Mouse (Mus musculus) stomach, postnatal 0 days (tissue): ENCODE measurements around the gene Socs5.

Source experiments
- CTCF ChIP-seq: IDR thresholded peaks from 2 replicates; pipeline ENCODE4 v1.5.1; 2016; ENCODE audit warnings: antibody characterized with exemption, low read depth, mild to moderate bottlenecking, moderate library complexity
- EP300 ChIP-seq: optimal IDR thresholded peaks from 2 replicates; pipeline ENCODE3; 2016; ENCODE audit warnings: antibody characterized with exemption

DNA sequence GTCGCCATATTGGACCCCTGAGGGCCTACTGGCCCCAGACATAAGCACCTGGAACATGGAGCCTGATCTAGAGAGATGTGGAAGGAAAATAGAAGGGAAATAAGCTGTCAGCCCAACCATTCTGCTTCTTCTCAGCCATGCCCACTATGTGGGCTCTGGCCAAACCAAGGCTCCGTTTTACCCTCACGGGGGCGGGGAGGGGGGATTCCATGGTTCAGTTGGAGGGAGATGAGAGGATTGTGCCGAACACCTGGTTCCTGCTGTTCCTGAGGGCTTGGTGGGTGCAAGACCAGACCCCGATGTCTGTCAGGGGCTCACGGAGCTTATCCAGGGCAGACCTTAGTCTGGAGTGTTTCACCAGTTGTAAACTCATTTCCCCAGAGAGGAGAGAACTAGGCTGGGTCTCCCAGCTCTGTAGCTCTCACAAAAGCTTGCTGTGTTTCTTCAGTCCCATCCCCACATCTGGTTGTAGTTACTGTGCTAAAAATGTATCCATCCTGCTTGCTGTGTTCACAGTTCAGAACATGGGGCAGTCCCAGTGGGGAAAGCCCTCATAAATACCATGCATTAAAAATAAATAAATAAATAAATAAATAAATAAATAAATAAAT, 56.9 kb downstream of the Socs5 start:
- TF ChIP-seq CTCF (no peak), EP300 (no peak)
